Mouse (Mus musculus) liver, embryonic 16.5 days (tissue): Measurements from ENCODE around the gene Hoxa7. TPM values are rescaled to one million over a fixed set of nuclear protein-coding genes. Genes with fewer than 3 reads are reported as not detected.

ENCODE experiments used
- ATAC-seq: fragments of 200-750 bp; cut with Nextera tagmentation; 2 replicates; pipeline ENCODE4 v1.8.0; 2017; ENCODE audit warnings: low read depth, mild to moderate bottlenecking, moderate number of reproducible peaks, moderate library complexity
- H3K27ac ChIP-seq: fragments of 300-500 bp; sonication (generic); 2 replicates; pipeline ENCODE4 v1.5.1; 2014; ENCODE audit warnings: mild to moderate bottlenecking, low read length
- H3K27me3 ChIP-seq: fragments of 300-500 bp; sonication (generic); 2 replicates; pipeline ENCODE4 v1.6.1; 2014; ENCODE audit warnings: low read depth, low read length, mixed read lengths; ENCODE audit not compliant: control insufficient read depth, insufficient read depth
- H3K36me3 ChIP-seq: fragments of 300-500 bp; sonication (generic); 2 replicates; pipeline ENCODE4 v1.6.1; 2014; ENCODE audit warnings: mild to moderate bottlenecking; ENCODE audit not compliant: control insufficient read depth, insufficient read depth
- H3K4me1 ChIP-seq: fragments of 300-500 bp; sonication (generic); 2 replicates; pipeline ENCODE4 v1.6.1; 2014; ENCODE audit warnings: low read depth, low read length, mixed read lengths; ENCODE audit not compliant: control insufficient read depth
- H3K4me2 ChIP-seq: fragments of 300-500 bp; sonication (generic); 2 replicates; pipeline ENCODE4 v1.6.1; 2014; ENCODE audit warnings: low read depth, low read length, mixed read lengths
- H3K4me3 ChIP-seq: fragments of 300-500 bp; sonication (generic); 2 replicates; pipeline ENCODE4 v1.5.1; 2014; ENCODE audit warnings: low read depth, mild to moderate bottlenecking, low read length
- H3K9ac ChIP-seq: fragments of 300-500 bp; sonication (generic); 2 replicates; pipeline ENCODE4 v1.6.1; 2014; ENCODE audit warnings: low read depth, low read length
- H3K9me3 ChIP-seq: fragments of 300-500 bp; sonication (generic); replicated peaks from 2 replicates; pipeline ENCODE4 v1.6.1; 2016; ENCODE audit warnings: low read length; ENCODE audit not compliant: control insufficient read depth
- WGBS: fragments of 180-500 bp; shearing (Covaris S2); extraction: QIAGEN DNeasy Blood & Tissue Kit; methylation state at CpG from one replicate; pipeline ENCODE4 v1.1.7; 2014; ENCODE audit not compliant: insufficient replicate concordance; 5-methylcytosine and 5-hydroxymethylcytosine counted together
- polyA plus RNA-seq: library from polyadenylated mRNA; unstranded; fragments of >200 nt; fragmentation: Nextera tagmentation; extraction: Ambion mirVana; gene quantifications from 2 replicates; pipeline ENCODE4 v1.2.1, GENCODE M21; 2015

Gene Hoxa7
- 0.26 and 0.34 TPM in 2 replicates for polyA plus RNA-seq

DNA sequence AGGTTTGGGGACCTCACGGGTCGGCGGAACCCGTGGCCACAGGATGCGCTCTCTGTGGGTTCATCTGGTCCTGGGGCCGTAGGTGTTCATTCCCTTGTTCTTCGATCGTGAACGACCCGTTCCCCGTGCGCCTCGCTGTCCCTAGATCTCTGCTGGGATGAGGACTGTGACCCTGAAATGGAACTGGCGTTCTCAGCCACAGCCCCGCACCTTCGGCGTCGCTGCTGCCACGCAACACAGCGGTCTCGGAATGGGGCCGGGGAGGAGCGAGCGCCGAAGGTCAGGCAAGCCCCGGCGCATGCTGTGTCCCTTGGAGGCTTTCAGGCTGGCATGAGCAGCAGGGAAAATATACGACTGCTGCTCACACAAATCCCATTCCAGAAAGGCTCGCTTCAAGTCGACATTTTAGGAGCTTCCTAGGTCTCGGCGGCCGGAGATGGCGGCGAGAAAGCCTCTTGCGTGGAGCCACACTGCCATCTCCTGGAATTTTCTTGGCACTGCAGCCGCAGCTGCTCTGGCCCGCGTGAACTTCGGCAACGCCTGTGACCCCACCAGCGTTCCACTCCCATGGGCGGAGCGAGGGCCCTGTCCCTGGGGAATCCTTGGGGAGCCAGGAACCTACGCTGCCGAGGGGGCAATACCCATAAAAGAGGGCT is at the start of gene Hoxa7:
Hoxa7 (minus strand) TSS at position 518 of the 656 bp plus-strand sequence.
- H3K9ac ChIP-seq = no peak within 1 kb of the TSS
- H3K27me3 ChIP-seq = peaks cover 100% of the 10 kb centered on the region
- ATAC-seq = peak; percentile 13; the same call in 1 of the 2 replicates
- peaks cover 3% of the 10 kb centered on the region for H3K4me1 ChIP-seq
- peak within 1 kb of the TSS; percentile 66 for H3K4me2 ChIP-seq
- H3K9me3 ChIP-seq = no peaks in the 10 kb centered on the region
- H3K27ac ChIP-seq = no peak within 1 kb of the TSS
- peak within 1 kb of the TSS; percentile 56 for H3K4me3 ChIP-seq
- H3K36me3 ChIP-seq = no peaks in the 10 kb centered on the region
- WGBS = 1% methylated on average over 46 of the region's 46 CpGs

DNA sequence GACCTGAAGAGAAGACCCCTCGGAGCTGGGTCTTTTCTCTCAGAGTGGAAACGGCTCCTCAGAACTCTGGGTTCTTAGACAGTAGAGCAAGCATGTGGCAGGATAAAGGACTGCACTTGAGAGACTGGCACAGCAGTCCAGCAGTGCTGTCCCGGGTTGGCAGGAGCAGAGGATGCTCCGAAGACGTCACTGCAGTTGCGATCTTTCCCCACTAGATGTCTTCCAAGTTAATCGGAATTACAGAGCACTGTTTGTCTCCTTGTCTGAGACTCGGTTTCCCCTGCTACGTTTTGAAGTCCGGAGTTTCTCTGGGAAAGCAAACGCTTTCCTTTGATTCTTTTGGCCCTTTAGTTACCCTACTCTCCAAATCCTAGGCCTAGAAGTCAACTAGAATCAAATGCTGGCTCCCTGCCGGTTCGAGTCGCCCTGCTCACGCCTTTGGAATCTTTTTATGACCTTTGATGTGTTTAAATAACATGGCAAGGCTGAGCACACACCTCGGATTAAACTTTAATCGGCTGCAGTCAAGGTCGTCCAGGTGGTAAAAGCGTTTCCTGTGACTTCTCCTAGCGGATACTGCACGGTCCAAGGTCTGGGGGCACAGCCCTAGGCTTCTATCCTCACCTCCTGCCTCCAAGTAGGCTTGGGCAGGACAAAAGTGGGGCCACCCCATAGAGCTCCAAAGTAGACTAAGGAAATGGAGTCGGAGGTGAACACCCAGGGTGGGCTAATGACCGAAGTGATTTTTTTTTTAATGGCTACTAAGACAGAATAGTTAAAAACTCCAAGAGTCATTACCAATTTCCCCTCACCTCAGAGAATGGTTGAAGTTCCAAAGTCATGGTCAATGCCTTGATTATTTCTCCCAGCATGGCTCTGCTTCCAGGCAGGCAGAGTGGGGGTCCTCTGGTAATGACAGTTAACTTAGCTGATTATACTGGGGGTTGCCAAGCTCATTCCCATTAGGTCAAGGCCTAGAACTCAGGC is 49.1 kb upstream of the Hoxa7 start:
- Histone ChIP-seq H3K27me3 (peaks cover 94% of the 10 kb centered on the region), H3K4me3 (no peak overlapping the region), H3K27ac (no peak overlapping the region), H3K9ac (no peak overlapping the region), H3K4me1 (no peaks in the 10 kb centered on the region), H3K9me3 (no peaks in the 10 kb centered on the region), H3K36me3 (no peaks in the 10 kb centered on the region), H3K4me2 (no peak overlapping the region)
- 9% methylated on average over 23 of the region's 23 CpGs for WGBS
- ATAC-seq = no peak

DNA sequence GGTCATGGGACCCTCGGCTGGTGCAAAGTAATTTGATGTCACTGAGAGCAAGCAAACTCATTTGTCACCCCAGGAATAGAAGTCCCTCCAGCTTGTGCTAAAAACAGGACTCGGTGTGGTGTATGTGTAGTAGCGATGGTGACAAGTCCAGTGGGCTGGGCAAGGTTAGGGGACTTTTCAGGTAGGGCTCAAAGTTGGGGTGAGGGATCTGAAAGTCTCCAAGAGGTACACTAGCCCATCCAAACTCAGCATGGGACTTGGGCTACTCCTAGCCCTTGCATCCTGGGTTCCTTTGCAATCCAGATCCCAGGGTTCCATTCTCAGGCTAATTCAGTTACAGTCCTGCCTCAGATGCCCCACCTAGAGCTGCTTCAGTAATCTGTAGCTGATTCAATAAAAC is 47.1 kb upstream of the Hoxa7 start:
- Histone ChIP-seq H3K4me3 (no peak overlapping the region), H3K9me3 (no peaks in the 10 kb centered on the region), H3K4me2 (no peak overlapping the region), H3K36me3 (no peaks in the 10 kb centered on the region), H3K4me1 (no peaks in the 10 kb centered on the region), H3K9ac (no peak overlapping the region), H3K27me3 (peaks cover 95% of the 10 kb centered on the region), H3K27ac (no peak overlapping the region)
- ATAC-seq = no peak
- WGBS = 7% methylated on average over 3 of the region's 3 CpGs

- H3K27me3 ChIP-seq = peaks cover 95% of the 10 kb centered on the region
- no peaks in the 10 kb centered on the region for H3K36me3 ChIP-seq
- ATAC-seq = no peak
- H3K9me3 ChIP-seq = no peaks in the 10 kb centered on the region
- WGBS = 9% methylated on average over 7 of the region's 7 CpGs
- H3K4me1 ChIP-seq = no peaks in the 10 kb centered on the region
- H3K27ac ChIP-seq = no peak overlapping the region
- H3K4me2 ChIP-seq = no peak overlapping the region
- no peak overlapping the region for H3K4me3 ChIP-seq
- H3K9ac ChIP-seq = no peak overlapping the region
Observed at GRCm38 (mm10) chr6:52268341-52268740, 46.7 kb upstream of the Hoxa7 start.

DNA sequence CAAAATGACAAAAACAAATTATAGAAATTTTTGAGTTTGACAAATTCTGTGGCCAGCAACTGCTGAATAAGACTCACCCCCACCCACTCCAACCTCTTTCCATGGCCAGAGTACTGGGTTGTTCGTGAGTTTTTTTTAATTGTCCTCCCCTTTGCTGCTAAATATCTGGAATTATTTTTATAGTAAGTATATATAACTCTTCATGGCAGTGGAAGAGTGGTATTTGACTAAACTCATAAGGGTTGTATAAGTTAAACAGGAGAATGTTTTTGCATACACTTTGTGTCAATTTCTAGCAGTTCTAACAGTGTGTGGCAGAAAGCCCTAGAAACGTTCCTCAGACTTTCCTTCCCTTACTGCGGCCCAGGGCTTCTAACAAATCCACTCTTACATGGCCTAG is 46.0 kb upstream of the Hoxa7 start:
- ATAC-seq = no peak
- H3K27ac ChIP-seq = no peak overlapping the region
- H3K4me3 ChIP-seq = no peak overlapping the region
- no peaks in the 10 kb centered on the region for H3K9me3 ChIP-seq
- H3K27me3 ChIP-seq = peaks cover 95% of the 10 kb centered on the region
- H3K9ac ChIP-seq = no peak overlapping the region
- 8% methylated on average over 3 of the region's 3 CpGs for WGBS
- H3K4me1 ChIP-seq = no peaks in the 10 kb centered on the region
- H3K4me2 ChIP-seq = no peak overlapping the region
- no peaks in the 10 kb centered on the region for H3K36me3 ChIP-seq

DNA sequence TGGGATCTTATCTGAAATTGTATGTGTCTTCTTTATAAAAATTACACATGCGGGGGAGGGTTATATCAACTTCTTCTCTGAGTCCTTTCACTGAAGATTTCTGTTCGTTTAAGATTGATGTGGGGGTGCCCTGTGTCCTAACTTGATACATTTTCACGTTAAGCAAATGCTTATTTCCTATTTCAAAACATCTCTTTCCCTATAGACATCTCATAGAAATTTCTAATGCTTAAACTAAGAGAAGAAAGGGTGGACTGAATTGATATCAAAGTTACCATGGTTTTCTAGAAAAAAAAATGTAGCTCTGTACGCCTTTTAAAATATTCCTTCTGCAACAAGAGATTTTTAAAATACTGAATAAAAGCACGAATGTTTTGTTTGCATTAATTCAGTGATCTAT is 45.6 kb upstream of the Hoxa7 start:
- 19% methylated on average over 5 of the region's 5 CpGs for WGBS
- Histone ChIP-seq H3K4me2 (no peak overlapping the region), H3K9me3 (no peaks in the 10 kb centered on the region), H3K36me3 (no peaks in the 10 kb centered on the region), H3K27ac (no peak overlapping the region), H3K9ac (no peak overlapping the region), H3K4me1 (no peaks in the 10 kb centered on the region), H3K4me3 (no peak overlapping the region), H3K27me3 (peaks cover 95% of the 10 kb centered on the region)
- ATAC-seq = no peak

DNA sequence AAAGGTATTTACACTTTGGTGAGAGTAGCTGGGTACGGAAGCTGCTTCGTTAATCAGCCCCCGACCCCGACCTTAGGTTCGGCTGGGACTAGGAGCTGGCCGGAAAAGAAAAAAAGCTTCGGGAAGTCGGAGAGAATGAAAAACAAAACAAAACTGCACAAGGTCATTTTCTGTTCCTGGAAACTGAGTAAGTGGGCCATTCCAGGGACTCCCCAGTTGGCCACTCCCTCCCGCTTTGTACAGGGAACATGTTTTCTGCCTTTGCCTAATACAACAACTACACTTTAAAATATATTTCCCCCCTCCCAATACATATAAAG is 45.0 kb upstream of the Hoxa7 start:
- Histone ChIP-seq H3K27ac (no peak overlapping the region), H3K4me2 (no peak overlapping the region), H3K36me3 (no peaks in the 10 kb centered on the region), H3K4me3 (no peak overlapping the region), H3K27me3 (peaks cover 97% of the 10 kb centered on the region), H3K9me3 (no peaks in the 10 kb centered on the region), H3K4me1 (no peaks in the 10 kb centered on the region), H3K9ac (no peak overlapping the region)
- 5% methylated on average over 9 of the region's 9 CpGs for WGBS
- no peak for ATAC-seq

DNA sequence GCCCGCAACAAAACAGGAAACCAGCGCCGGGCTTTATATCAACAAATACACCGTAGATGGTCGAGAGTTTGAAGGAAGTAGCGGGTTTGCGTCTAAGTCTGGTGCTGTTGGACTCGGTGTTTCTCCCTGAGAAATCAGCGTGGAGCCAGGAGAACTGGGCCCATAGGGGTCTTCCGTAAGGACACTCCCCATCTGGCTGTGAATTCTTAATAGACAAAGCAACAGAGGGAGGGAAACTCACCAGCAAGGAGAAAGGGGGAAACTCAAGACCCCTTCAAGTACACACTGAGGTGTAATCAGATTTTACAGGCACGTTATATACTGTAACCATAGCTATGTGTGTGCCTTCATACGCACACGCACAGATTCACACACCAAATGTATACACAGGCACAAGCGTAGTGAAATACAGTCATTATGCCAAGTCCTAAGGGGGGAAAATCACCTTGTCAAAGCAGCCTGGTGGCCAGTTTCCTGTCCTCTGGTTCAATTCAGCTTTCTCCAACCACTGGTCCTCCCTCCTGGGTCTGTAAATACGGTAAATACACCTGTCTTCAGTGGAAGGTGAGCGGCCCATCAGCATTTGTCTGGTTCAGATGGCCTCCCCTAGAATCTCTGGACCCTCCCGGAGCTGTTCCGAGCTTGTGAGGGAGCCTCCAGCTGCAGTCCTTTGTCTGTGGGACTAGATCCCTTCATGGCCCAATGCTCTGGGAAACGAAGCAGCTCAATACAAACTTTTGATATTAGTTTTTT is 44.4 kb upstream of the Hoxa7 start:
- Histone ChIP-seq H3K36me3 (no peaks in the 10 kb centered on the region), H3K9ac (no peak overlapping the region), H3K27ac (no peak overlapping the region), H3K4me3 (no peak overlapping the region), H3K9me3 (no peaks in the 10 kb centered on the region), H3K4me1 (no peaks in the 10 kb centered on the region), H3K27me3 (peaks cover 97% of the 10 kb centered on the region), H3K4me2 (no peak overlapping the region)
- WGBS = 2% methylated on average over 19 of the region's 19 CpGs
- ATAC-seq = no peak
